Mouse (Mus musculus): ENCODE data around the gene L3mbtl1. TPM values are rescaled to one million over a fixed set of nuclear protein-coding genes. Genes with fewer than 3 reads are reported as not detected.

Gene L3mbtl1
- total RNA-seq, 4 experiments from 2014 or later: not detected

- DNase-seq (ENCODE audit: low spot score): no peak
Measured at GRCm38 (mm10) chr2:162993881-162994616, 50.8 kb downstream of the L3mbtl1 start.

- DNase-seq (ENCODE audit: low spot score): peak; percentile 48
Measured at GRCm38 (mm10) chr2:162998528-162999230, 55.4 kb downstream of the L3mbtl1 start.

- no peak for DNase-seq (ENCODE audit: low spot score)
Measured at GRCm38 (mm10) chr2:162999744-163000143, 56.5 kb downstream of the L3mbtl1 start.

GRCm38 (mm10) chr2:163001071-163001470 is 57.8 kb downstream of the L3mbtl1 start:
- DNase-seq (ENCODE audit: low spot score): no peak

- no peak for DNase-seq (ENCODE audit: low spot score)
Measured at GRCm38 (mm10) chr2:163007299-163007698, 64.0 kb downstream of the L3mbtl1 start.

GRCm38 (mm10) chr2:163016916-163017743 is 73.9 kb downstream of the L3mbtl1 start, which contains the start of gene Ift52:
TSS of gene Ift52 (plus strand) at chr2:163017354.
- DNase-seq (ENCODE audit: low spot score): peak; percentile 91

Other genes starting within 250 kb of the L3mbtl1 start
- 10 to 100 TPM; 53.4 to 66.5 (median 60.8) TPM for gene Srsf6, start 11.9 kb upstream of the L3mbtl1 start, total RNA-seq (2022)
- not detected for gene Sgk2, start 43.9 kb downstream of the L3mbtl1 start, total RNA-seq (2022)
- gene Ift52, start 73.9 kb downstream of the L3mbtl1 start, total RNA-seq (2022): 10 to 100 TPM; 19.3 to 25.0 (median 22.8) TPM
- gene Mybl2, start 111.2 kb downstream of the L3mbtl1 start, total RNA-seq (2022): under 1 TPM in 3 of 4 experiments, not detected in 1; 0.08 to 0.41 (median 0.26) TPM
- not detected for gene Gtsf1l, start 144.4 kb downstream of the L3mbtl1 start, total RNA-seq (2022)